Mouse (Mus musculus): Measurements from ENCODE around the gene Kif7.

DNA sequence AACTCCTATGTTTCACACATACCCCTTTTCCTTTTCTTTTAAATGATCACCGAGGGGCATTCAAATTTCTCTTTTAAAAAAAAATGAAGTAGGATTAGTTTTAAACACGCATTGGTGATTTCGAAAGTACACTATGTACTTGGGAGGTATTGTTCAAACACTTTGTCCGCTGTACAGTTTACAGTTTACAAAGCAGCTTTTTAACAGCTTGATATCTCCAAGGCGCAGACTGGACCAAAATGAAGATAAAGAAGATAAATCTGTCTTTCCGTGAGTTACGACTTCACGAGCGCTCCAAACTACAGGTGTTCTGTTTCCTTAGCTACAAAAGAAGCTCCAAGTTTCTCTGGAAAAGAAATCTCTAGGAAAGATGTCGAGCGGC is 26.7 kb upstream of the Kif7 start:
- TF ChIP-seq POLR2A (IDR thresholded peaks at IDR 0.05; ENCODE audit: borderline replicate concordance, control insufficient read depth, low read depth, low read length): no peak
- no peak for TF ChIP-seq CTCF (IDR thresholded peaks at IDR 0.05; ENCODE audit: control insufficient read depth, insufficient read depth, low read length)
